Mouse (Mus musculus) liver, embryonic 12.5 days (tissue): ENCODE data around the gene Prkch. TPM values are rescaled to one million over a fixed set of nuclear protein-coding genes. Genes with fewer than 3 reads are reported as not detected.

Experiments
- ATAC-seq: fragments of 200-750 bp; cut with Nextera tagmentation; 2 replicates; pipeline ENCODE4 v1.8.0; 2017; ENCODE audit warnings: moderate number of reproducible peaks, mild to moderate bottlenecking, moderate library complexity
- H3K27ac ChIP-seq: fragments of 300-500 bp; sonication (generic); 2 replicates; pipeline ENCODE4 v1.5.1; 2016; ENCODE audit warnings: mild to moderate bottlenecking
- H3K27me3 ChIP-seq: fragments of 300-500 bp; sonication (generic); replicated peaks from 2 replicates; pipeline ENCODE4 v1.6.1; 2016; ENCODE audit warnings: mild to moderate bottlenecking, moderate library complexity
- H3K36me3 ChIP-seq: fragments of 300-500 bp; sonication (generic); 2 replicates; pipeline ENCODE4 v1.6.1; 2016; ENCODE audit warnings: mild to moderate bottlenecking, moderate library complexity
- H3K4me1 ChIP-seq: fragments of 300-500 bp; sonication (generic); 2 replicates; pipeline ENCODE4 v1.6.1; 2016
- H3K4me2 ChIP-seq: fragments of 300-500 bp; sonication (generic); 2 replicates; pipeline ENCODE4 v1.6.1; 2016; ENCODE audit warnings: mild to moderate bottlenecking, moderate library complexity
- H3K4me3 ChIP-seq: fragments of 300-500 bp; sonication (generic); 2 replicates; pipeline ENCODE4 v1.5.1; 2016; ENCODE audit warnings: mild to moderate bottlenecking, moderate library complexity
- H3K9ac ChIP-seq: fragments of 300-500 bp; sonication (generic); 2 replicates; pipeline ENCODE4 v1.6.1; 2016; ENCODE audit warnings: mild to moderate bottlenecking, moderate library complexity
- H3K9me3 ChIP-seq: fragments of 300-500 bp; sonication (generic); replicated peaks from 2 replicates; pipeline ENCODE4 v1.6.1; 2016; ENCODE audit warnings: mild to moderate bottlenecking, moderate library complexity
- WGBS: fragments of 180-500 bp; shearing (Covaris S2); methylation state at CpG from one replicate; pipeline ENCODE4 v1.1.7; 2016; ENCODE audit not compliant: insufficient replicate concordance; 5-methylcytosine and 5-hydroxymethylcytosine counted together
- polyA plus RNA-seq: library from polyadenylated mRNA; unstranded; fragments of >200 nt; fragmentation: Nextera tagmentation; extraction: Ambion mirVana; gene quantifications from 2 replicates; pipeline ENCODE4 v1.2.1, GENCODE M21; 2016

Gene Prkch
- polyA plus RNA-seq, 1 experiment from 2014 or later: 4.8 TPM

- no peak overlapping the region for H3K9ac ChIP-seq
- H3K36me3 ChIP-seq: no peaks in the 10 kb centered on the region
- no peaks in the 10 kb centered on the region for H3K4me1 ChIP-seq
- no peak overlapping the region for H3K4me3 ChIP-seq
- H3K27me3 ChIP-seq: no peaks in the 10 kb centered on the region
- no peak overlapping the region for H3K27ac ChIP-seq
- ATAC-seq: no peak
- H3K4me2 ChIP-seq: no peak overlapping the region
- H3K9me3 ChIP-seq: no peaks in the 10 kb centered on the region
- 80% methylated on average over 2 of the region's 2 CpGs for WGBS
Measured at GRCm38 (mm10) chr12:73666701-73667100, 82.1 kb downstream of the Prkch start.

- Histone ChIP-seq H3K9me3 (no peaks in the 10 kb centered on the region), H3K4me3 (no peak overlapping the region), H3K36me3 (no peaks in the 10 kb centered on the region), H3K4me2 (no peak overlapping the region), H3K27ac (no peak overlapping the region), H3K9ac (no peak overlapping the region), H3K27me3 (no peaks in the 10 kb centered on the region), H3K4me1 (0 out of 2 replicates have a peak, but pooled peaks cover 3% of the 10 kb centered on the region)
- 49% methylated on average over 7 of the region's 7 CpGs for WGBS
- ATAC-seq: no peak
Measured at GRCm38 (mm10) chr12:73667607-73668006, 83.0 kb downstream of the Prkch start.

GRCm38 (mm10) chr12:73670739-73671138, 86.1 kb downstream of the Prkch start:
- ATAC-seq: no peak
- Histone ChIP-seq H3K4me2 (no peak overlapping the region), H3K4me1 (0 out of 2 replicates have a peak, but pooled peaks cover 3% of the 10 kb centered on the region), H3K9ac (no peak overlapping the region), H3K4me3 (no peak overlapping the region), H3K36me3 (no peaks in the 10 kb centered on the region), H3K9me3 (no peaks in the 10 kb centered on the region), H3K27ac (no peak overlapping the region), H3K27me3 (no peaks in the 10 kb centered on the region)
- 67% methylated on average over 6 of the region's 6 CpGs for WGBS

- H3K4me1 ChIP-seq: 0 out of 2 replicates have a peak, but pooled peaks cover 3% of the 10 kb centered on the region
- ATAC-seq: no peak
- H3K9ac ChIP-seq: no peak overlapping the region
- H3K4me2 ChIP-seq: no peak overlapping the region
- no peak overlapping the region for H3K4me3 ChIP-seq
- no peaks in the 10 kb centered on the region for H3K36me3 ChIP-seq
- H3K27me3 ChIP-seq: no peaks in the 10 kb centered on the region
- H3K9me3 ChIP-seq: no peaks in the 10 kb centered on the region
- H3K27ac ChIP-seq: no peak overlapping the region
- 41% methylated on average over 3 of the region's 3 CpGs for WGBS
Measured at GRCm38 (mm10) chr12:73671540-73671939, 86.9 kb downstream of the Prkch start.

- ATAC-seq: no peak
Measured at GRCm38 (mm10) chr12:73672007-73672406, 87.4 kb downstream of the Prkch start.

GRCm38 (mm10) chr12:73673783-73674182, 89.2 kb downstream of the Prkch start:
- Histone ChIP-seq H3K4me3 (no peak overlapping the region), H3K27ac (no peak overlapping the region), H3K9me3 (no peaks in the 10 kb centered on the region), H3K4me2 (no peak overlapping the region), H3K4me1 (peaks cover 3% of the 10 kb centered on the region; the same call in 1 of the 2 replicates), H3K27me3 (no peaks in the 10 kb centered on the region), H3K9ac (no peak overlapping the region), H3K36me3 (no peaks in the 10 kb centered on the region)
- no peak for ATAC-seq
- 66% methylated on average over 7 of the region's 7 CpGs for WGBS

More at GRCm38 (mm10) chr12:73672007-73672406, 87.4 kb downstream of the Prkch start:
- Histone ChIP-seq H3K27me3 (no peaks in the 10 kb centered on the region), H3K4me1 (0 out of 2 replicates have a peak, but pooled peaks cover 3% of the 10 kb centered on the region), H3K9me3 (no peaks in the 10 kb centered on the region), H3K4me2 (no peak overlapping the region), H3K9ac (no peak overlapping the region), H3K36me3 (no peaks in the 10 kb centered on the region), H3K27ac (no peak overlapping the region), H3K4me3 (no peak overlapping the region)
- WGBS: 75% methylated on average over 4 of the region's 4 CpGs

GRCm38 (mm10) chr12:73675212-73675611, 90.6 kb downstream of the Prkch start:
- Histone ChIP-seq H3K4me3 (no peak overlapping the region), H3K4me1 (peaks cover 3% of the 10 kb centered on the region; the same call in 1 of the 2 replicates), H3K9ac (no peak overlapping the region), H3K4me2 (no peak overlapping the region), H3K27ac (no peak overlapping the region), H3K9me3 (no peaks in the 10 kb centered on the region), H3K36me3 (no peaks in the 10 kb centered on the region), H3K27me3 (no peaks in the 10 kb centered on the region)
- WGBS: 51% methylated on average over 4 of the region's 4 CpGs
- ATAC-seq: no peak

- no peaks in the 10 kb centered on the region; the same call in 1 of the 2 replicates for H3K4me1 ChIP-seq
- no peak overlapping the region for H3K4me2 ChIP-seq
- no peak for ATAC-seq
- WGBS: 15% methylated on average over 7 of the region's 7 CpGs
- no peak overlapping the region for H3K9ac ChIP-seq
- H3K36me3 ChIP-seq: no peaks in the 10 kb centered on the region
- no peak overlapping the region for H3K4me3 ChIP-seq
- H3K27me3 ChIP-seq: no peaks in the 10 kb centered on the region
- no peaks in the 10 kb centered on the region for H3K9me3 ChIP-seq
- no peak overlapping the region for H3K27ac ChIP-seq
Measured at GRCm38 (mm10) chr12:73679400-73679801, 94.8 kb downstream of the Prkch start.

GRCm38 (mm10) chr12:73682921-73683346, 98.3 kb downstream of the Prkch start:
- no peak overlapping the region for H3K9ac ChIP-seq
- H3K27me3 ChIP-seq: no peaks in the 10 kb centered on the region
- no peak for ATAC-seq
- H3K4me2 ChIP-seq: no peak overlapping the region
- H3K4me1 ChIP-seq: 0 out of 2 replicates have a peak, but pooled peaks cover 4% of the 10 kb centered on the region
- no peaks in the 10 kb centered on the region for H3K36me3 ChIP-seq
- WGBS: 44% methylated on average over 6 of the region's 7 CpGs
- no peak overlapping the region for H3K27ac ChIP-seq
- no peak overlapping the region for H3K4me3 ChIP-seq
- H3K9me3 ChIP-seq: no peaks in the 10 kb centered on the region

GRCm38 (mm10) chr12:73685875-73686274, 101.3 kb downstream of the Prkch start:
- WGBS: 74% methylated on average over 13 of the region's 13 CpGs
- Histone ChIP-seq H3K4me3 (no peak overlapping the region), H3K9ac (no peak overlapping the region), H3K9me3 (no peaks in the 10 kb centered on the region), H3K4me2 (no peak overlapping the region), H3K27me3 (no peaks in the 10 kb centered on the region), H3K36me3 (no peaks in the 10 kb centered on the region), H3K27ac (no peak overlapping the region), H3K4me1 (0 out of 2 replicates have a peak, but pooled peaks cover 4% of the 10 kb centered on the region)
- ATAC-seq: no peak

GRCm38 (mm10) chr12:73686456-73686855, 101.9 kb downstream of the Prkch start:
- Histone ChIP-seq H3K36me3 (no peaks in the 10 kb centered on the region), H3K4me2 (no peak overlapping the region), H3K27me3 (no peaks in the 10 kb centered on the region), H3K27ac (no peak overlapping the region), H3K4me3 (no peak overlapping the region), H3K4me1 (0 out of 2 replicates have a peak, but pooled peaks cover 4% of the 10 kb centered on the region), H3K9me3 (no peaks in the 10 kb centered on the region), H3K9ac (no peak overlapping the region)
- no peak for ATAC-seq
- 75% methylated on average over 5 of the region's 5 CpGs for WGBS

- 55% methylated on average over 20 of the region's 20 CpGs for WGBS
- Histone ChIP-seq H3K36me3 (no peaks in the 10 kb centered on the region), H3K27ac (no peak overlapping the region), H3K4me1 (0 out of 2 replicates have a peak, but pooled peaks cover 4% of the 10 kb centered on the region), H3K4me2 (no peak overlapping the region), H3K9me3 (no peaks in the 10 kb centered on the region), H3K27me3 (no peaks in the 10 kb centered on the region), H3K9ac (no peak overlapping the region), H3K4me3 (no peak overlapping the region)
- no peak for ATAC-seq
Measured at GRCm38 (mm10) chr12:73687077-73688035, 102.8 kb downstream of the Prkch start.
